22 mouse cellular contexts compared by ENCODE assay signal in the genomic region with DNA sequence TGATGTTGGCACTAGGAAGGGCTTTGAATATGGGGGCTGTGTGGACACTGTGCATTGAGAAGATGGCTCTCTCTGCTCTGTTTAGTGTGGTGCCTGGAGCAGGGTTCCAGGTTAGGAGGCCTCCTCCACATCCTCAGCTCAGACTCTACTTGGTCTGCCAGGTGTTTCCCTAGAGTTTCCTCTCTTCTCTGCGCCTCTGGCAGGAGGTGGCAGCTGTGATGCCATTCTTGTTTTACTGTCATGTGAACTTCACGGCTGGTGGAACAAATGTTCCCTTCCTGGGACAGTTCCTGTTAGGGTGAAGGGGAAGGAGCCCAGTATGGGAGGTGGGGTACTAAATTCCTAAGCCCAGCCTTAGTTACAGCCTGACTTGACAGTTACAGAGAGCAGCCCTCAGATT.
DNase-seq lines count a peak whose midpoint lies in the region; ATAC-seq and TF ChIP-seq lines count a peak whose summit lies in the region.
"Had no signal": no experiment of that assay in that cellular context is flagged by ENCODE, and none has a peak within 500 bp of the region (broad histone marks: within the 10 kb centered on the region; RNA-seq: fewer than 3 reads in every experiment).

No protein-coding gene starts in this region.

- 34% methylated on average over 2 of the region's 2 CpGs for WGBS in spleen, adult 2 months
- WGBS in midbrain, embryonic 13.5 days: 83% methylated on average over 2 of the region's 2 CpGs

- H3K9ac ChIP-seq in midbrain, embryonic 13.5 days (replicated peaks): no peak overlapping the region
- H3K9ac ChIP-seq: embryonic facial prominence, embryonic 12.5 days; forebrain, embryonic 13.5 days; forebrain, embryonic 15.5 days; forebrain, postnatal 0 days had no signal

- H3K9me3 ChIP-seq in midbrain, embryonic 13.5 days: no peaks in the 10 kb centered on the region
- H3K9me3 ChIP-seq: embryonic facial prominence, embryonic 10.5 days; embryonic facial prominence, embryonic 12.5 days; forebrain, embryonic 13.5 days; forebrain, embryonic 15.5 days; G1E had no signal

- DNase-seq in heart, adult 11 months: peak; percentile 39
- no peak for DNase-seq in heart, adult 18-20 months
- DNase-seq in spleen, adult 2 months (ENCODE audit: low read depth in 1 of 2, low spot score in 2 of 2): no peak
- no peak for DNase-seq in spleen, postnatal 14 days (ENCODE audit: low spot score in 2 of 2)
- DNase-seq: adrenal gland, adult 8-10 months; adrenal gland, postnatal 25 days; cerebellum, adult 11 months; cerebellum, adult 18-20 months; cerebellum, adult 8-10 months; cerebellum, adult 9-11 months; cerebellum, postnatal 14 days; cerebellum, postnatal 36 days; forebrain, postnatal 0 days had no signal

- peak overlapping the region; percentile 21; the same call in 1 of the 2 replicates for H3K27ac ChIP-seq in spleen, adult 2 months (ENCODE audit: insufficient read depth, low read length)
- H3K27ac ChIP-seq in midbrain, embryonic 13.5 days: no peak overlapping the region
- H3K27ac ChIP-seq: embryonic facial prominence, embryonic 10.5 days; embryonic facial prominence, embryonic 12.5 days; forebrain, embryonic 13.5 days; forebrain, embryonic 15.5 days had no signal

- H3K27me3 ChIP-seq in spleen, adult 2 months (ENCODE audit: control insufficient read depth, insufficient read depth, low read length): no peaks in the 10 kb centered on the region
- H3K27me3 ChIP-seq in midbrain, embryonic 13.5 days: no peaks in the 10 kb centered on the region
- H3K27me3 ChIP-seq: embryonic facial prominence, embryonic 12.5 days; forebrain, embryonic 13.5 days; forebrain, embryonic 15.5 days had no signal

- peak; percentile 43 to 54 for ATAC-seq in hematopoietic stem cell, adult 5-6 weeks (replicated peaks in 1 of 2; ENCODE audit: insufficient read depth in 1 of 2, low FRiP score in 2 of 2, low TSS enrichment in 1 of 2, low read depth in 1 of 2, poor library complexity in 2 of 2, severe bottlenecking in 2 of 2)
- no peak for ATAC-seq in midbrain, embryonic 13.5 days
- ATAC-seq: activated CD4-positive, CD25-positive, alpha-beta regulatory T cell, adult 4 months; forebrain, embryonic 13.5 days; forebrain, embryonic 15.5 days; forebrain, postnatal 0 days; Patski had no signal

- peaks cover 24% of the 10 kb centered on the region; the same call in 1 of the 2 replicates for H3K4me1 ChIP-seq in spleen, adult 2 months (ENCODE audit: control insufficient read depth, insufficient read depth, insufficient read length)
- no peaks in the 10 kb centered on the region for H3K4me1 ChIP-seq in midbrain, embryonic 13.5 days (replicated peaks)
- H3K4me1 ChIP-seq: embryonic facial prominence, embryonic 12.5 days; forebrain, embryonic 13.5 days; forebrain, embryonic 15.5 days had no signal

- no peaks in the 10 kb centered on the region for H3K36me3 ChIP-seq in spleen, adult 2 months (ENCODE audit: control insufficient read depth, insufficient read depth, low read length)
- no peaks in the 10 kb centered on the region for H3K36me3 ChIP-seq in midbrain, embryonic 13.5 days
- H3K36me3 ChIP-seq: embryonic facial prominence, embryonic 10.5 days; embryonic facial prominence, embryonic 12.5 days; forebrain, embryonic 15.5 days; G1E had no signal

- H3K4me2 ChIP-seq in midbrain, embryonic 13.5 days (replicated peaks): no peak overlapping the region
- H3K4me2 ChIP-seq: embryonic facial prominence, embryonic 12.5 days; forebrain, embryonic 13.5 days; forebrain, embryonic 15.5 days had no signal

- TF ChIP-seq CTCF in spleen, adult 2 months (IDR thresholded peaks at IDR 0.05; ENCODE audit: extremely low read depth, insufficient read depth, insufficient read length, insufficient replicate concordance): no peak

- H3K4me3 ChIP-seq in spleen, adult 2 months (ENCODE audit: extremely low read depth, insufficient read depth, insufficient read length): no peak overlapping the region
- no peak overlapping the region for H3K4me3 ChIP-seq in midbrain, embryonic 13.5 days (replicated peaks)
- H3K4me3 ChIP-seq: embryonic facial prominence, embryonic 10.5 days; embryonic facial prominence, embryonic 12.5 days; forebrain, embryonic 13.5 days; forebrain, embryonic 15.5 days had no signal

- no peak for TF ChIP-seq POLR2A in spleen, adult 2 months (IDR thresholded peaks at IDR 0.05; ENCODE audit: low read depth, low read length)
